27 mouse cellular contexts compared by ENCODE assay signal in genomic region chr2:122408928-122409327, GRCm38 (mm10). TPM values are rescaled to one million over a fixed set of nuclear protein-coding genes. Genes with fewer than 3 reads are reported as not detected.
DNase-seq lines count a peak whose midpoint lies in the region; ATAC-seq and TF ChIP-seq lines count a peak whose summit lies in the region.
"Had no signal": no experiment of that assay in that cellular context is flagged by ENCODE, and none has a peak within 500 bp of the region (broad histone marks: within the 10 kb centered on the region; RNA-seq: fewer than 3 reads in every experiment).

No protein-coding gene starts in this region.

- no peak for TF ChIP-seq CTCF in heart, adult 2 months (IDR thresholded peaks at IDR 0.05)
- no peak for TF ChIP-seq CTCF in bone marrow macrophage, adult 2 months (IDR thresholded peaks at IDR 0.05; ENCODE audit: low read depth, low read length)

- H3K9ac ChIP-seq in heart, adult 2 months (ENCODE audit: low read depth, low read length): no peak overlapping the region
- H3K9ac ChIP-seq: embryonic facial prominence, embryonic 12.5 days; forebrain, embryonic 13.5 days; liver, embryonic 12.5 days; lung, embryonic 14.5 days; midbrain, embryonic 13.5 days; neural tube, embryonic 12.5 days; stomach, embryonic 15.5 days had no signal

- no peaks in the 10 kb centered on the region for H3K36me3 ChIP-seq in heart, adult 2 months (ENCODE audit: control insufficient read depth, insufficient read depth, low read length)
- H3K36me3 ChIP-seq: embryonic facial prominence, embryonic 12.5 days; liver, embryonic 12.5 days; midbrain, embryonic 13.5 days; neural tube, embryonic 12.5 days; stomach, embryonic 15.5 days had no signal

- H3K4me3 ChIP-seq in heart, adult 2 months: peak overlapping the region; percentile 7; the same call in 1 of the 2 replicates
- H3K4me3 ChIP-seq in bone marrow macrophage, adult 2 months (ENCODE audit: insufficient read depth, low read length): peak overlapping the region; percentile 40
- H3K4me3 ChIP-seq: embryonic facial prominence, embryonic 12.5 days; erythroblast, embryonic 14.5 days; forebrain, embryonic 13.5 days; left cerebral cortex, adult 2 months; liver, embryonic 12.5 days; midbrain, embryonic 13.5 days; neural tube, embryonic 12.5 days; stomach, embryonic 15.5 days had no signal

- no peak for TF ChIP-seq EP300 in heart, adult 2 months (IDR thresholded peaks at IDR 0.05; ENCODE audit: insufficient read depth, low read depth, low read length)

- no peaks in the 10 kb centered on the region for H3K79me2 ChIP-seq in heart, adult 2 months (replicated peaks; ENCODE audit: control insufficient read depth, insufficient read depth, low read length)

- H3K4me1 ChIP-seq in heart, adult 2 months (ENCODE audit: control insufficient read depth, insufficient read depth, low read length): no peaks in the 10 kb centered on the region
- H3K4me1 ChIP-seq in bone marrow macrophage, adult 2 months (ENCODE audit: control insufficient read depth, insufficient read depth, low read length): peaks cover 15% of the 10 kb centered on the region
- H3K4me1 ChIP-seq: embryonic facial prominence, embryonic 12.5 days; forebrain, embryonic 13.5 days; liver, embryonic 12.5 days; midbrain, embryonic 13.5 days; neural tube, embryonic 12.5 days; stomach, embryonic 15.5 days had no signal

- no peak for DNase-seq in heart, adult 2 months
- DNase-seq in heart, postnatal 36 days: no peak
- peak; percentile 45 for DNase-seq in A20 (ENCODE audit: low read depth, low spot score)
- no peak for DNase-seq in layer of hippocampus, adult 11-12 months (ENCODE audit: low spot score)
- no peak for DNase-seq in layer of hippocampus, adult 9-10 months (ENCODE audit: low spot score)
- no peak for DNase-seq in thymus, postnatal 25 days
- DNase-seq: adrenal gland, postnatal 25 days; cerebellum, adult 2 months; gastrocnemius, postnatal 25 days; kidney, adult 18-20 months; kidney, postnatal 14 days; lung, embryonic 14.5 days; right cerebral cortex, adult 18-20 months; thymus, adult 18-20 months had no signal

- WGBS in heart, adult 2 months: 38% methylated on average over 7 of the region's 7 CpGs

- peak; percentile 58 for ATAC-seq in megakaryocyte progenitor cell, adult 5-6 weeks (replicated peaks; ENCODE audit: poor library complexity)
- ATAC-seq: forebrain, embryonic 13.5 days; hindbrain, postnatal 0 days; liver, embryonic 12.5 days; midbrain, embryonic 13.5 days; Patski had no signal

- no peaks in the 10 kb centered on the region for H3K27me3 ChIP-seq in heart, adult 2 months (ENCODE audit: control insufficient read depth, insufficient read depth, low read length)
- H3K27me3 ChIP-seq: embryonic facial prominence, embryonic 12.5 days; forebrain, embryonic 13.5 days; liver, embryonic 12.5 days; midbrain, embryonic 13.5 days; neural tube, embryonic 12.5 days; Patski; stomach, embryonic 15.5 days had no signal

- peak overlapping the region; percentile 70 for H3K27ac ChIP-seq in heart, adult 2 months
- peak overlapping the region; percentile 53 for H3K27ac ChIP-seq in bone marrow macrophage, adult 2 months (ENCODE audit: insufficient read depth, low read depth, low read length)
- H3K27ac ChIP-seq: embryonic facial prominence, embryonic 12.5 days; forebrain, embryonic 13.5 days; hindbrain, postnatal 0 days; left cerebral cortex, adult 2 months; liver, embryonic 12.5 days; midbrain, embryonic 13.5 days; neural tube, embryonic 12.5 days; stomach, embryonic 15.5 days had no signal

- no peak for TF ChIP-seq POLR2A in heart, adult 2 months (IDR thresholded peaks at IDR 0.05; ENCODE audit: insufficient read depth, low read depth, low read length)
- TF ChIP-seq POLR2A in bone marrow macrophage, adult 2 months (IDR thresholded peaks at IDR 0.05; ENCODE audit: borderline replicate concordance, low read depth, low read length): no peak

- intact Hi-C loops in heart, adult 2 months (cut with DNase I): loop anchor here (2.0 to 5.0 kb wide), 2 partner anchors 24 to 43 kb away; no protein-coding TSS in a partner anchor
- intact Hi-C loops in heart, postnatal 36 days (cut with DNase I): no loop called here

RNA-seq across cellular contexts. Expression of gene Slc28a2, which starts 17.3 kb away (rescaled TPM):
- 10 to 100 TPM; 20.4 to 20.7 TPM for total RNA-seq in heart, adult 2 months (2021)
- polyA plus RNA-seq in heart, adult 2 months (2012; rRNA removed): 17.6 and 37.8 TPM in 2 replicates
- 10 to 100 TPM; 21.7 to 22.4 TPM for total RNA-seq in heart, postnatal 36 days (2021)
- 22.4 and 29.6 TPM in 2 replicates for polyA plus RNA-seq in bone marrow macrophage, adult 2 months (2012; ENCODE audit: insufficient read depth, insufficient read length, missing spikeins)
- 61.0 and 68.7 TPM in 2 replicates for total RNA-seq in megakaryocyte progenitor cell, adult 5-6 weeks (2015)
- total RNA-seq in megakaryocyte progenitor cell, adult 5-6 weeks (2017): 72.2 and 78.8 TPM in 2 replicates
- polyA plus RNA-seq: erythroblast, embryonic 14.5 days; forebrain, embryonic 13.5 days; hindbrain, postnatal 0 days; limb, embryonic 11.5 days; midbrain, embryonic 13.5 days; Patski had no signal

RNA-seq across cellular contexts. Expression of gene Shf, which starts 40.0 kb away (rescaled TPM):
- total RNA-seq in heart, adult 2 months (2021): 1 to 10 TPM; 3.5 to 5.3 TPM
- polyA plus RNA-seq in heart, adult 2 months (2012; rRNA removed): 3.5 and 5.6 TPM in 2 replicates
- 1 to 10 TPM; 5.0 to 6.1 TPM for total RNA-seq in heart, postnatal 36 days (2021)
- 2.6 TPM in 2 replicates for polyA plus RNA-seq in bone marrow macrophage, adult 2 months (2012; ENCODE audit: insufficient read depth, insufficient read length, missing spikeins)
- 2.2 and 3.7 TPM in 2 replicates for total RNA-seq in megakaryocyte progenitor cell, adult 5-6 weeks (2015)
- 2.1 and 2.4 TPM in 2 replicates for total RNA-seq in megakaryocyte progenitor cell, adult 5-6 weeks (2017)
